Mouse (Mus musculus): ENCODE data around the gene Adamts13. TPM values are rescaled to one million over a fixed set of nuclear protein-coding genes. Genes with fewer than 3 reads are reported as not detected.

The Adamts13 gene
- polyA plus RNA-seq, 1 experiment from 2014 or later = not detected

- 26% methylated on average over 3 of the region's 3 CpGs for WGBS
- ATAC-seq (ENCODE audit: low FRiP score, low read depth) = peak; percentile 79
- no peak overlapping the region for H3K4me3 ChIP-seq
These were observed 70.2 kb downstream of the Adamts13 start for GRCm38 (mm10) chr2:27043461-27043860.

GRCm38 (mm10) chr2:27044166-27044565, 71.0 kb downstream of the Adamts13 start:
- WGBS = 67% methylated on average over 4 of the region's 4 CpGs
- Histone ChIP-seq H3K4me1 (no peaks in the 10 kb centered on the region), H3K9me3 (no peaks in the 10 kb centered on the region), H3K27me3 (peaks cover 21% of the 10 kb centered on the region), H3K4me2 (replicated peaks) (no peak overlapping the region), H3K36me3 (no peaks in the 10 kb centered on the region), H3K9ac (replicated peaks) (no peak overlapping the region), H3K27ac (replicated peaks) (no peak overlapping the region), H3K4me3 (no peak overlapping the region)
- ATAC-seq (ENCODE audit: low FRiP score, low read depth) = no peak

More at GRCm38 (mm10) chr2:27043461-27043860, 70.2 kb downstream of the Adamts13 start:
- Histone ChIP-seq H3K27ac (replicated peaks) (no peak overlapping the region), H3K4me1 (no peaks in the 10 kb centered on the region), H3K27me3 (peaks cover 21% of the 10 kb centered on the region), H3K36me3 (no peaks in the 10 kb centered on the region), H3K9ac (replicated peaks) (no peak overlapping the region), H3K4me2 (replicated peaks) (no peak overlapping the region), H3K9me3 (no peaks in the 10 kb centered on the region)

- no peak overlapping the region for H3K9ac ChIP-seq (replicated peaks)
- H3K9me3 ChIP-seq = no peaks in the 10 kb centered on the region
- ATAC-seq (ENCODE audit: low FRiP score, low read depth) = no peak
- H3K27ac ChIP-seq (replicated peaks) = no peak overlapping the region
- H3K4me2 ChIP-seq (replicated peaks) = no peak overlapping the region
- WGBS = 83% methylated on average over 3 of the region's 3 CpGs
- H3K36me3 ChIP-seq = no peaks in the 10 kb centered on the region
- peaks cover 17% of the 10 kb centered on the region for H3K27me3 ChIP-seq
- no peaks in the 10 kb centered on the region for H3K4me1 ChIP-seq
- H3K4me3 ChIP-seq = no peak overlapping the region
These were observed 71.4 kb downstream of the Adamts13 start for GRCm38 (mm10) chr2:27044641-27045040.

- 68% methylated on average over 8 of the region's 8 CpGs for WGBS
- no peak for ATAC-seq (ENCODE audit: low FRiP score, low read depth)
- Histone ChIP-seq H3K4me2 (replicated peaks) (no peak overlapping the region), H3K9me3 (no peaks in the 10 kb centered on the region), H3K27ac (replicated peaks) (no peak overlapping the region), H3K4me3 (no peak overlapping the region), H3K9ac (replicated peaks) (no peak overlapping the region), H3K36me3 (no peaks in the 10 kb centered on the region), H3K27me3 (peaks cover 14% of the 10 kb centered on the region), H3K4me1 (no peaks in the 10 kb centered on the region)
These were observed 73.0 kb downstream of the Adamts13 start for GRCm38 (mm10) chr2:27045979-27046770.

GRCm38 (mm10) chr2:27049408-27049807, 76.2 kb downstream of the Adamts13 start:
- H3K4me1 ChIP-seq = no peaks in the 10 kb centered on the region
- H3K36me3 ChIP-seq = no peaks in the 10 kb centered on the region
- peaks cover 10% of the 10 kb centered on the region for H3K27me3 ChIP-seq
- H3K9ac ChIP-seq (replicated peaks) = no peak overlapping the region
- ATAC-seq (ENCODE audit: low FRiP score, low read depth) = no peak
- no peaks in the 10 kb centered on the region for H3K9me3 ChIP-seq
- WGBS = 28% methylated on average over 6 of the region's 6 CpGs
- no peak overlapping the region for H3K4me2 ChIP-seq (replicated peaks)
- H3K27ac ChIP-seq (replicated peaks) = no peak overlapping the region
- no peak overlapping the region for H3K4me3 ChIP-seq

- H3K36me3 ChIP-seq = no peaks in the 10 kb centered on the region
- no peak overlapping the region for H3K4me2 ChIP-seq (replicated peaks)
- no peaks in the 10 kb centered on the region for H3K4me1 ChIP-seq
- H3K9ac ChIP-seq (replicated peaks) = no peak overlapping the region
- H3K27ac ChIP-seq (replicated peaks) = no peak overlapping the region
- whole genome bisulfite sequencing = 66% methylated on average over 4 of the region's 4 CpGs
- no peaks in the 10 kb centered on the region for H3K9me3 ChIP-seq
- no peak for ATAC-seq (ENCODE audit: low FRiP score, low read depth)
- H3K4me3 ChIP-seq = no peak overlapping the region
- no peaks in the 10 kb centered on the region for H3K27me3 ChIP-seq
These were observed 85.0 kb downstream of the Adamts13 start for GRCm38 (mm10) chr2:27058251-27058650.

- Histone ChIP-seq H3K36me3 (no peaks in the 10 kb centered on the region), H3K4me1 (no peaks in the 10 kb centered on the region), H3K27me3 (no peaks in the 10 kb centered on the region), H3K9me3 (no peaks in the 10 kb centered on the region), H3K27ac (replicated peaks) (no peak overlapping the region), H3K4me2 (replicated peaks) (no peak overlapping the region), H3K9ac (replicated peaks) (no peak overlapping the region), H3K4me3 (no peak overlapping the region)
- no peak for ATAC-seq (ENCODE audit: low FRiP score, low read depth)
- WGBS = 63% methylated on average over 12 of the region's 12 CpGs
These were observed 85.5 kb downstream of the Adamts13 start for GRCm38 (mm10) chr2:27058751-27059150.

GRCm38 (mm10) chr2:27059187-27059586, 86.0 kb downstream of the Adamts13 start:
- WGBS = 92% methylated on average over 9 of the region's 9 CpGs
- Histone ChIP-seq H3K4me2 (replicated peaks) (no peak overlapping the region), H3K27me3 (no peaks in the 10 kb centered on the region), H3K9me3 (no peaks in the 10 kb centered on the region), H3K4me3 (no peak overlapping the region), H3K27ac (replicated peaks) (no peak overlapping the region), H3K9ac (replicated peaks) (no peak overlapping the region), H3K36me3 (no peaks in the 10 kb centered on the region), H3K4me1 (no peaks in the 10 kb centered on the region)
- no peak for ATAC-seq (ENCODE audit: low FRiP score, low read depth)

Other genes with a start within 250 kb of the Adamts13 start
- not detected in 2 replicates for gene Abo, start 108.4 kb upstream of the Adamts13 start, polyA plus RNA-seq (2016; fragmentation: Nextera tagmentation; extraction: Ambion mirVana)
- gene Surf6, start 70.5 kb upstream of the Adamts13 start, polyA plus RNA-seq (2016; fragmentation: Nextera tagmentation; extraction: Ambion mirVana) = 29.9 and 32.1 TPM in 2 replicates
- gene Med22, start 62.7 kb upstream of the Adamts13 start, polyA plus RNA-seq (2016; fragmentation: Nextera tagmentation; extraction: Ambion mirVana) = 125 and 129 TPM in 2 replicates
- gene Rpl7a, start 62.7 kb upstream of the Adamts13 start, polyA plus RNA-seq (2016; fragmentation: Nextera tagmentation; extraction: Ambion mirVana) = 488 and 496 TPM in 2 replicates
- gene Surf2, start 57.0 kb upstream of the Adamts13 start, polyA plus RNA-seq (2016; fragmentation: Nextera tagmentation; extraction: Ambion mirVana) = 48.2 and 56.7 TPM in 2 replicates
- gene Surf1, start 56.9 kb upstream of the Adamts13 start, polyA plus RNA-seq (2016; fragmentation: Nextera tagmentation; extraction: Ambion mirVana) = 53.4 and 57.9 TPM in 2 replicates
- 126 and 132 TPM in 2 replicates for gene Surf4, start 39.5 kb upstream of the Adamts13 start, polyA plus RNA-seq (2016; fragmentation: Nextera tagmentation; extraction: Ambion mirVana)
- gene Stkld1, start 39.4 kb upstream of the Adamts13 start, polyA plus RNA-seq (2016; fragmentation: Nextera tagmentation; extraction: Ambion mirVana) = not detected in 2 replicates
- 43.0 and 46.3 TPM in 2 replicates for gene Rexo4, start 9.0 kb upstream of the Adamts13 start, polyA plus RNA-seq (2016; fragmentation: Nextera tagmentation; extraction: Ambion mirVana)
- 116 and 126 TPM in 2 replicates for gene Cacfd1, start 36.5 kb downstream of the Adamts13 start, polyA plus RNA-seq (2016; fragmentation: Nextera tagmentation; extraction: Ambion mirVana)
- 2.9 and 3.5 TPM in 2 replicates for gene Slc2a6, start 54.6 kb downstream of the Adamts13 start, polyA plus RNA-seq (2016; fragmentation: Nextera tagmentation; extraction: Ambion mirVana)
- 0.14 TPM in 1 of 2 replicates, not detected in the other for gene Mymk, start 98.8 kb downstream of the Adamts13 start, polyA plus RNA-seq (2016; fragmentation: Nextera tagmentation; extraction: Ambion mirVana)
- 6.7 and 7.6 TPM in 2 replicates for gene Adamtsl2, start 106.0 kb downstream of the Adamts13 start, polyA plus RNA-seq (2016; fragmentation: Nextera tagmentation; extraction: Ambion mirVana)
- 0.09 and 0.27 TPM in 2 replicates for gene Fam163b, start 169.1 kb downstream of the Adamts13 start, polyA plus RNA-seq (2016; fragmentation: Nextera tagmentation; extraction: Ambion mirVana)
- 0.09 and 0.15 TPM in 2 replicates for gene Dbh, start 191.8 kb downstream of the Adamts13 start, polyA plus RNA-seq (2016; fragmentation: Nextera tagmentation; extraction: Ambion mirVana)

All from midbrain, embryonic 12.5 days (tissue).